Mouse (Mus musculus): Measurements from ENCODE around the gene Lin28b. TPM values are rescaled to one million over a fixed set of nuclear protein-coding genes. Genes with fewer than 3 reads are reported as not detected.

The Lin28b gene
- total RNA-seq, 2 experiments from 2014 or later, result 3.1 to 3.3 TPM

DNA sequence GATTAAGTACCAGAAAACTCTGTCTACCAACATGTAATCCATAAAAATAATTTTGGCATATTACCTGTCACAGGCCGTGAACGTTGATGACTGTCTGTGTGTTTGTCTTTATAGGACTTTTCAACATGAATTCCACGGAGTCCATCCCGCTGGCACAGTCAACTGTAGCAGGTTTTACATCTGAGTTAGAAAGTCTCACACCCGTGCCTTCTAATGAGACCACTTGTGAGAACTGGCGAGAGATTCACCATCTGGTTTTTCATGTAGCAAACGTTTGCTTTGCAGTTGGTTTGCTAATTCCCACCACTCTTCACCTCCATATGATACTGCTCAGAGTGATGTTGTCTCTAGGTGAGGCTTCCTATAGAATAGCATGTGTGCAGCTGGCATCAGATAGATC is 147.1 kb downstream of the Lin28b start:
- no peak for DNase-seq (ENCODE audit: low spot score in 2 of 2)
- intact Hi-C loops (cut with DNase I), result no loop called here

DNA sequence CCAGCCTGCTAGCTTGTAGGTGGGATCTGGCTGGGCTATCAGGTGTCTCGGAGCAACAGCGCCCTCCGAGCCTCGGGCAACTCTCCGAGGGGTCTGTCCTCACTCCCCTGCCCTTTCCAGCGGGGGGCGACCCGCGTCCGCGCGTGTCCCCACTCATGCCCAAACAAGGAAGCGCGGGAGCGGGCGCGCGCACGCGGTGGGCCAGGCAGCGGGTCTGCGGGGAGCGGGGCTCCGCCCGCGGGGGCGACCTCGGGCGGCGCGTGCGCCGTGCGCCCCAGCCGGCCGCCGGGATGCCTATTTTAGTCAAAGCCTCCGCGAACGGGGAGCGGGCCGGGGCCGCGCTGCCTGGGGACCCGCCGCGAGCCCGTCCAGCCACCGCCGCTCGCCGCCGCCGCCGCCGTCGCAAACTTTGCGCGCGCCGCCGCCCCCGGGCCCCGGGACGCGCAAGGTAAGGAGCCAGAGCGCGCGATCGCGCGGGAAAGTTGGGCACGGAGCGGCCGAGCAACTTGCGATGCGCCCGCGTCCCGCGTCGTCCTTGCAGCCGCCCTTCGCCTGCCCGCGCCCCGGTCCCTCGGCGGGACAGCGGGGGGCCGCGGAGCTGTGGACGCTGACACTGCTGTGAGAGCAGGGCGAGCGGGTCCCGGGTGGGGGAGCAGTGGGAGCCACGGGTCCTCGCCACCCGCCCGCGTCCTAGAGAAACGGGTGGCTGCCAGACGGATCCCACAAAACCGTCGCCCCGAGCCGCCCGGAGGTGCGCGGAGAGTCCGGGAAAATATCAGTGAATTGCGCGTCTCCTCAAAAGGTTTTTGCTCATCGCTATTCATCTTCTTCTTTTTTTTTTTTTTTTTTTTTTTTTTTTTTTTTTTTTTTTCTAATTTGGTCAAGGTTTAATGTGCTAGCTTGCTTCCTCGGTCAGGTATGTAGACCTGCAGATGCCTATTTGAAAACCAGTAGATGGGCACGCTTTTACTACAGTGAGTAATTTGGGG is 150.5 kb downstream of the Lin28b start, which contains the start of gene Bves:
Bves (plus strand) TSS at position 339 of the 989 bp plus-strand sequence.
- intact Hi-C loops (cut with DNase I), result no loop called here
- peak in 1 of 2 experiments; percentile 18 for DNase-seq (ENCODE audit: low spot score in 2 of 2)

DNA sequence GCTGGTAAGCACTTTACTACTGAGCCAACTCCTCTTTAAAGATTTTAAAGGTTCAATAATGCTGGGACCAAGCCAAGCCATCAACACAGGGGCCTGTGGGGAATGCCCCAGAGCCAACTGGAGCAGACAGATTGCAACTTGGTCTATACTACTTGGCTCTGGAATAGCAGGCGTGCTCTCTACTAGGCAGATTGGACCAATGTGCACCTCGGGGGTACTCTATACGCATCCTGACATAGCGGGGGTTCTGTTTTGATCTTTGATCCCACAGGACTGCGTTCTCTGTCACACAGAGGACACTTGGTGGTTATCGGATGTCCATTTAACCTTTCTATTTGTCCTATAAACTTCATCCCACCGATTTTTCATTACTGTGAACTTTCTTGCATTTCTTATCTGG is 151.3 kb downstream of the Lin28b start:
- DNase-seq (ENCODE audit: low spot score in 2 of 2), result no peak
- intact Hi-C loops (cut with DNase I), result no loop called here

GRCm38 (mm10) chr10:45328196-45329000 is 157.8 kb downstream of the Lin28b start:
- intact Hi-C loops (cut with DNase I), result no loop called here
- DNase-seq (ENCODE audit: low spot score in 2 of 2), result no peak

Other genes with a start within 250 kb of the Lin28b start
- under 1 TPM; 0.48 to 0.82 TPM for gene Bves, start 150.6 kb downstream of the Lin28b start, total RNA-seq (2021)
- gene Hace1, start 91.4 kb upstream of the Lin28b start, total RNA-seq (2021), result 10 to 100 TPM; 37.1 to 37.9 TPM